Mouse (Mus musculus): ENCODE results near the gene Mrpl52. TPM values are rescaled to one million over a fixed set of nuclear protein-coding genes. Genes with fewer than 3 reads are reported as not detected.

Gene Mrpl52
- polyA plus RNA-seq, 1 experiment from 2014 or later, result 263 TPM

DNA sequence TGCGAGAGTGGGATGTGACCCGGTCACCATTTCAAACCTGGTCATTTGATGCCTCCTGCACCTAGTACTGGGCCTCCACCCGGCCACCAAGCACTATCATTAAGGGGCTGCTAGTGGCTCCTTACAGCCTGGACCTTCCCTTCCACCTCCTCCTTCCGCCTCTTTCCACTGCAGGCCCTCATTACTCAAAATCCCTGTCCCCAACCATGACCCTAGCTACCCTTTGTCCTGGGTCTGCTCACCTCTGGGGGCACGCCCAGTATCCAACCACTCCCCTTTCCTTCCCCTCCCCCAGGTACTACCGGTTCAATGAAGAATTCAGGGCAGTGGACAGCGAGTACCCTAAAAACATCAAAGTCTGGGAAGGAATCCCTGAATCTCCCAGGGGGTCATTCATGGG lies 12.9 kb downstream of the Mrpl52 start:
- Histone ChIP-seq H3K27me3 (no peaks in the 10 kb centered on the region), H3K4me3 (no peak overlapping the region), H3K4me2 (replicated peaks) (no peak overlapping the region), H3K36me3 (peaks cover 71% of the 10 kb centered on the region), H3K9me3 (no peaks in the 10 kb centered on the region), H3K27ac (no peak overlapping the region), H3K4me1 (peaks cover 23% of the 10 kb centered on the region), H3K9ac (no peak overlapping the region)
- no peak for ATAC-seq (ENCODE audit: insufficient number of reproducible peaks, insufficient read depth, low FRiP score, low TSS enrichment)
- WGBS, result 67% methylated on average over 7 of the region's 7 CpGs

DNA sequence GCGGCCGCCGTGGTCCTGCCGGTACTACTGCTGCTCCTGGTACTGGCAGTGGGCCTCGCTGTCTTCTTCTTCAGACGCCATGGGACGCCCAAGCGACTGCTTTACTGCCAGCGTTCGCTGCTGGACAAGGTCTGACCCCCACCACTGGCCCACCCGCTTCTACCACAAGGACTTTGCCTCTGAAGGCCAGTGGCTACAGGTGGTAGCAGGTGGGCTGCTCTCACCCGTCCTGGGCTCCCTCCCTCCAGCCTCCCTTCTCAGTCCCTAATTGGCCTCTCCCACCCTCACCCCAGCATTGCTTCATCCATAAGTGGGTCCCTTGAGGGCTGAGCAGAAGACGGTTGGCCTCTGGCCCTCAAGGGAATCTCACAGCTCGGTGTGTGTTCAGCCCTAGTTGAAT lies 13.8 kb downstream of the Mrpl52 start:
- peaks cover 20% of the 10 kb centered on the region for H3K4me1 ChIP-seq
- no peak overlapping the region for H3K9ac ChIP-seq
- ATAC-seq (ENCODE audit: insufficient number of reproducible peaks, insufficient read depth, low FRiP score, low TSS enrichment), result no peak
- H3K27ac ChIP-seq, result no peak overlapping the region
- no peaks in the 10 kb centered on the region for H3K9me3 ChIP-seq
- H3K27me3 ChIP-seq, result no peaks in the 10 kb centered on the region
- no peak overlapping the region for H3K4me2 ChIP-seq (replicated peaks)
- no peak overlapping the region for H3K4me3 ChIP-seq
- WGBS, result 90% methylated on average over 14 of the region's 14 CpGs
- H3K36me3 ChIP-seq, result peaks cover 63% of the 10 kb centered on the region

DNA sequence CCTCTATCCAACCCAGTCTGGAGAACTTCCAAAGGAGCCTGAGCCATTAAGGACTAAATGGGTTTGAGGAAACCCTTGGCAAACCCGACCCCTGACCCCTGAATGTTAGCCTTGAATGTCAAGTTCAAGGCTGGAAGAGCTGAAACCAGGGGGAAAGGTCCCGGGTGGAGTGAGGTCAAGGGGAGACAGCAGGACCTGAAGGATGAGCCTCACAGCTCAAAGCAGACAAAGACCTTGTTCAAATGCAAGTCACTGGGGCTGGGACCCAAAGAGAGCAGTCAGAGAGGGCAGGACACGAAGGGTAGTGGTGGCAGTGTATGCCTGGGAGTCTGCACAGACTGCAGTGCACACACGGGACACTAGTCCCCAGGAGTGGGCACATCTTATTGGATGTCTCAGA lies 14.7 kb downstream of the Mrpl52 start:
- H3K36me3 ChIP-seq, result peaks cover 55% of the 10 kb centered on the region
- H3K27ac ChIP-seq, result 0 out of 2 replicates have a peak overlapping the region, but pooled peaks have one; percentile 41
- H3K9ac ChIP-seq, result no peak overlapping the region
- WGBS, result 79% methylated on average over 4 of the region's 4 CpGs
- no peaks in the 10 kb centered on the region for H3K27me3 ChIP-seq
- no peak for ATAC-seq (ENCODE audit: insufficient number of reproducible peaks, insufficient read depth, low FRiP score, low TSS enrichment)
- H3K4me2 ChIP-seq (replicated peaks), result no peak overlapping the region
- no peaks in the 10 kb centered on the region for H3K9me3 ChIP-seq
- H3K4me3 ChIP-seq, result no peak overlapping the region
- H3K4me1 ChIP-seq, result peaks cover 20% of the 10 kb centered on the region

DNA sequence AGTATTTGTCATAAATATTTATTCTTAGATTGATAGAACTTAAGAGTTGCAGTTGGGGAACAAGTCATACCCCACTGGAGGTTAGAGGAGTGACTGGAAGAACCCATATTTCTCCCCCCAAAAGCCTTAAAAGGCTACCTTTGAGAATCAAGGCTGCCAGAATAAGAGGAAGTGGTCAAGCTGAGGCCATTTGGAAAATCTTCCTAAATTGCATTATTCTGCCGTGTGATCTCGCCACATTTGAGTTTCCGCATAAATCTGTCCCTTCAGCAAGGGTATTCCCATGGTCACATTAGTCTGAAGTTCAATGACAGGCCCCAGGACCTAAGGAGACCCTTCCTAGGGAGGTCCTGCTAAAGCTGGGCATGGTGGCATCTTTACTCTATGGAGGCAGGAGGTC lies 15.8 kb downstream of the Mrpl52 start:
- Histone ChIP-seq H3K9me3 (no peaks in the 10 kb centered on the region), H3K9ac (no peak overlapping the region), H3K36me3 (peaks cover 43% of the 10 kb centered on the region), H3K4me2 (replicated peaks) (0 out of 2 replicates have a peak overlapping the region, but pooled peaks have one; percentile 23), H3K4me3 (no peak overlapping the region), H3K27ac (peak overlapping the region; percentile 93), H3K4me1 (peaks cover 20% of the 10 kb centered on the region), H3K27me3 (no peaks in the 10 kb centered on the region)
- 74% methylated on average over 3 of the region's 3 CpGs for WGBS
- no peak for ATAC-seq (ENCODE audit: insufficient number of reproducible peaks, insufficient read depth, low FRiP score, low TSS enrichment)

DNA sequence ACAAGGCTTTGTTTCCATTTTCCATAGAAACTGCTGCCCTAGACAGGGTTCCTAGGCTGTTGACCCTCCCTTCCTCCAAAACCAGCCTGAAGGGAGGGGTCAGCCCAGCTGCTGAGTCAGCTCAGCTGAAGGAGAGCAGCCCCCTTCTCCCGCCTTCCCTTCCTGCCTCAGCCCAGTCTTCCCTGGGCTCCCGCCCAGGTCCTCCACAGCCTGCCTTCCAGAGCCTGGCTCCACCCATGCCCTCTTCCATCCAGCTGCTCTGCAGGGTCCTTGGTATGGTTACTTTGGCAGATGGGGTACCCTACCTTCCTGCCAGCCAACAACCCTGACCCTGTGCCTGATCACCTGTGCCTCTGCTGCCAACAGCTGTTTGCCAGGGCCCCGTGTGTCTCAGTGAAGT lies 16.5 kb downstream of the Mrpl52 start:
- Histone ChIP-seq H3K4me1 (peaks cover 20% of the 10 kb centered on the region), H3K9me3 (no peaks in the 10 kb centered on the region), H3K36me3 (peaks cover 37% of the 10 kb centered on the region), H3K27me3 (no peaks in the 10 kb centered on the region), H3K9ac (0 out of 2 replicates have a peak overlapping the region, but pooled peaks have one; percentile 19), H3K4me3 (0 out of 2 replicates have a peak overlapping the region, but pooled peaks have one; percentile 2), H3K27ac (peak overlapping the region; percentile 93), H3K4me2 (replicated peaks) (peak overlapping the region; percentile 23; the same call in 1 of the 2 replicates)
- WGBS, result 21% methylated on average over 3 of the region's 3 CpGs
- peak; percentile 80 for ATAC-seq (ENCODE audit: insufficient number of reproducible peaks, insufficient read depth, low FRiP score, low TSS enrichment)

DNA sequence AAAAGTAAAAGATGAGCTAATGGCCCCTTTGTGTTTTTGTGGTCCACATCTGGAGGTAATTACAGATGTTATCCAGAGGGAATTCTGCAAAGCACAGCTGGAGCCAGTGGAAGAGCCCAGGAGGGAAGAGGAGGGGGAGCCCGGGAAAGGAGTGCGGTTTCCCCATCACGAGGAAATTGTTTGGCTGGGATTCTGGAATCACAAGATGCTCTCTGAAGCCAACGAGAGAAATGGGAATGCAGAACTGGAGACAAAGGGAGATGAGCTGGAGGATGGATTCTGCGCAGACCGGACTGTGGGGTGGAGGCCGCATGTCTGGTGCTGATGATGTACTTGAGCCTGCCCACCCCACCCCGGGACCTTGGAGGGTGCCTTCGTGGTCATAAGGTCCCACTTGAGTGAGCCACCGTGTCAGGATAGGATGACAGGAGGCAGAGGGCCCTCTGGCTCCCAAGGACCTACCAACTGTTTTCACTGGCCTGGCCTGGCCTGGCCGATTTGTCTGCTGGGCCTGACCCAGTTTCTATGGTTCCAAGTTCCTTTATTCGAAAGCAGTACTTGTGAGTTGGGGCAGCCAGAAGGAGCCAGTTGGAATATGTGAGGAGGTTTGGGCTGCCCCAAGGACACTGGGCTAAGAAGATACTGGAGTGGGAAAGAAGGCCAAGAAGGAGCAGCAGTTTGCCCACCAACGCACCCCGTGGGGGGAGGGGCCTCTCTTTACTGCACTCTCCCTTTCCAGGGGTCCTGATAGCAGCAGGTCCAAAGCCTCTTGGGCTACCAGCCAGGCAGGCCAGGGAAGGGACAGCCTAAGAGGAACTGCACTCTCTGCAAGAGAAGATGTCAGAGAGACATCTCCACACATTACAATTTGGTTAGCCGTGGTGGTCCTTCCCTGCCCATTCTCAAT lies 17.3 kb downstream of the Mrpl52 start:
- Histone ChIP-seq H3K4me2 (replicated peaks) (peak overlapping the region; percentile 15; the same call in 1 of the 2 replicates), H3K27ac (peak overlapping the region; percentile 93), H3K9ac (no peak overlapping the region), H3K9me3 (no peaks in the 10 kb centered on the region), H3K4me1 (peaks cover 20% of the 10 kb centered on the region), H3K36me3 (peaks cover 30% of the 10 kb centered on the region), H3K4me3 (no peak overlapping the region), H3K27me3 (no peaks in the 10 kb centered on the region)
- 47% methylated on average over 15 of the region's 15 CpGs for WGBS
- no peak for ATAC-seq (ENCODE audit: insufficient number of reproducible peaks, insufficient read depth, low FRiP score, low TSS enrichment)

DNA sequence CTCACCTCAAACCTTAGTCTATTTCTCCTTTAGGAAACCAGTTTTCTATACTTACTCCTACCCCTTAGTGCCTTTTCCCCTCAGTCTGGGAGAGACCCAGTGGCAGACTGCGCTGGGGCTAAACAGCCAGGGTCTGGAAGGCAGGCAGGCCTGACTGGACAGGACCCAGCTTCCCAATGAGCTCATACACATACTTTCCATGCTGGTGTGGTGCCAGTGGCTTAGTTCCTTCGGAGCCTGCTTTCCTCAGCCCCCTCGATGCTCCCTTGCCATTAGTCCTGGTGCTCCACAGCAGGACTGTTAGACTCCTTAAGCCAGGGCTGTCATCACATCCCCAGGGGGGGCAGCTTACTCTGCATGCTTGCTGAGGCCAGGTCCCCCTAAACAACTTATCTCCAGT lies 18.8 kb downstream of the Mrpl52 start:
- no peaks in the 10 kb centered on the region for H3K9me3 ChIP-seq
- no peak overlapping the region for H3K9ac ChIP-seq
- no peaks in the 10 kb centered on the region for H3K27me3 ChIP-seq
- WGBS, result 50% methylated on average over 3 of the region's 3 CpGs
- peaks cover 15% of the 10 kb centered on the region for H3K36me3 ChIP-seq
- no peak overlapping the region for H3K4me3 ChIP-seq
- ATAC-seq (ENCODE audit: insufficient number of reproducible peaks, insufficient read depth, low FRiP score, low TSS enrichment), result no peak
- peaks cover 20% of the 10 kb centered on the region for H3K4me1 ChIP-seq
- H3K4me2 ChIP-seq (replicated peaks), result no peak overlapping the region
- no peak overlapping the region for H3K27ac ChIP-seq

DNA sequence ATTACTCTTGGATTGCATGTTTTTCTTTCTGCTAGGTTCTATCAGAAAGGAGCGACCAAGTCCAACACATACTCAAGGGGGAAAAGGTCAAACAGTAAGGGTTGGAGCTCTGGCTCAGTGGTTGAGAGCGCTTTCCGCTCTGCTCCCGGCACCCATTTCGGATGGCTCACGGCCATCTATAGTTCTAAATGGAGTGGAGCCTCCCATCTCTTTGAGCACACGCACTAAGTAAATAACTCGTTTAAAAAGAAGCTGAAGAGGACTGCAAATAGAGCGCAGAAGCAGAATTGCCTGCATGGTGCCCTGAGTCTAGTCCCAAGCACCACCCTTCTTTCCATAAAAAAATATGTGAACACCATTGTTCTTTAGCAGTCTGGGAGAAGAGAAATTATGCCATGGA lies 26.9 kb downstream of the Mrpl52 start:
- no peak for ATAC-seq (ENCODE audit: insufficient number of reproducible peaks, insufficient read depth, low FRiP score, low TSS enrichment)
- H3K27ac ChIP-seq, result no peak overlapping the region
- H3K4me1 ChIP-seq, result no peaks in the 10 kb centered on the region
- H3K4me2 ChIP-seq (replicated peaks), result no peak overlapping the region
- 90% methylated on average over 9 of the region's 9 CpGs for WGBS
- no peaks in the 10 kb centered on the region for H3K36me3 ChIP-seq
- H3K27me3 ChIP-seq, result no peaks in the 10 kb centered on the region
- no peaks in the 10 kb centered on the region for H3K9me3 ChIP-seq
- H3K9ac ChIP-seq, result no peak overlapping the region
- H3K4me3 ChIP-seq, result no peak overlapping the region

DNA sequence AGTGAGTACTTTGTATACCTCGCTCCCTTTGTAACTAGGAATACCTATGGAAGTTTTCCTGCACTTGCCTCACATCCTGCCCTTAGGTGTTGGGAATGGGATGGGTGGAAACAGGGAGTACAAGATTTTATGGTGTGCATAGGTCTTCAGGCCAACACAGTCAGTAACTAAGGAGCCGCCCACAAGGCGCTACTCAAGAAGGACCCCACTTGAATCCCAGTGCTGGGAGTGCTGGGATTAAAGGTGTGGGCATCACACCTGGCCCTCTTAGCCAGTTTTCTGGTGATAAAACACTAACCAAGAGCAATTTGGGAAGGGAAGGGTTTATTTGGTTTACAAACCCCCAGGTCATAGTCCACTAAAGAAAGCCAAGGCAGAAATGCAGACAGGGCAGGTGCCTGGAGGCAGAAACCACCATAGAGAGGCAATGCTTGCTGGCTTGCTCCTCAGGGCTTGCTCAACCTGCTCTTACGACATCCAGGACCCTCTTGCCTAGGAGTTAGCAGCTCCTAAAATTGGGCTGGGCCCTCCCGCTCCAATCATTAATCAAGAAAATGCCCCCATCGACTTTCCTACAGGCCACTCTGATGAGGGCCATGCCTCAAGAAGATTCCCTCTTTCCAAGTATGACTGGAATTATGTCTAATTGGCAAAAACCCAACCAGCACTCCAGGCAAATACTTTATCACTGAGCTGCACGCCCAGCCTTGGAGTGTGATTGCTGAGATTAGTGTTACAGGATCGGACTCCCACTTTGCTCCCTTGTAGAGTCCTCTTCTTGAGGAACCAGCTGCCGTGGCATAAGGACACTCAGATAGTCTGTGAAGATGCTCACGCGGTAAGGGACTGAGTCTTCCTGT lies 28.2 kb downstream of the Mrpl52 start:
- WGBS, result 80% methylated on average over 11 of the region's 11 CpGs
- no peak for ATAC-seq (ENCODE audit: insufficient number of reproducible peaks, insufficient read depth, low FRiP score, low TSS enrichment)
- Histone ChIP-seq H3K4me3 (no peak overlapping the region), H3K27me3 (no peaks in the 10 kb centered on the region), H3K9ac (no peak overlapping the region), H3K9me3 (no peaks in the 10 kb centered on the region), H3K27ac (no peak overlapping the region), H3K4me1 (no peaks in the 10 kb centered on the region), H3K4me2 (replicated peaks) (no peak overlapping the region), H3K36me3 (no peaks in the 10 kb centered on the region)

DNA sequence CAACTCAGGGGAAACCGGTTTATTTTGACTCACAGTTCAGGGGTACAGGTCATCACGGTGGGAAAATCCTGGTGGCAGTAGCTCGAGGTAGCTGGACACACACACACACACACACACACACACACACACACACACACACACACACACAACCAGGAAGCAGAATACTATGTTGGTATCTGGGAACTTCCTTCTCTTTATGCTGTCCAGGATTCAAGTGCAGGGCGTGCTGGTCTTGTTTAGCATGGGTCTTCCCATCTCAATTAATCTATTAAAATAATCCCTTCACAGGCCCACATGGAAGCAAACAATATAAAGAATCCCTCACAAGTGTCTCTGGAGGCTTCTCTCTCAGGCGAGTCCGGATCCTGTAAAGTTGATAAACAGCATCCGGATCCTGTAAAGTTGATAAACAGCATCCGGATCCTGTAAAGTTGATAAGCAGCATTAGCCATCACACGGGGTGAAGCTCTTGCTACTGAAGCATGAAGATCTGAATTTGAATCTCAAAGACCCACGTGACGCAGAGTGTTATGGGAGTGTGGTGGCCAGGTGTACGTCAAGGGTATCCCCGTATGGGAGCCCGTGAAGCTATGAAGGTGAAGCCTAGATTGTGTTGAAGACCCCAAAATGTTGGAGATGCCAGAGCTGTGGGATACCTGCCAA lies 31.3 kb downstream of the Mrpl52 start:
- no peak for ATAC-seq (ENCODE audit: insufficient number of reproducible peaks, insufficient read depth, low FRiP score, low TSS enrichment)
- Histone ChIP-seq H3K4me3 (no peak overlapping the region), H3K27ac (no peak overlapping the region), H3K9ac (no peak overlapping the region), H3K27me3 (no peaks in the 10 kb centered on the region), H3K36me3 (no peaks in the 10 kb centered on the region), H3K9me3 (no peaks in the 10 kb centered on the region), H3K4me2 (replicated peaks) (no peak overlapping the region), H3K4me1 (no peaks in the 10 kb centered on the region)
- 85% methylated on average over 14 of the region's 14 CpGs for WGBS

DNA sequence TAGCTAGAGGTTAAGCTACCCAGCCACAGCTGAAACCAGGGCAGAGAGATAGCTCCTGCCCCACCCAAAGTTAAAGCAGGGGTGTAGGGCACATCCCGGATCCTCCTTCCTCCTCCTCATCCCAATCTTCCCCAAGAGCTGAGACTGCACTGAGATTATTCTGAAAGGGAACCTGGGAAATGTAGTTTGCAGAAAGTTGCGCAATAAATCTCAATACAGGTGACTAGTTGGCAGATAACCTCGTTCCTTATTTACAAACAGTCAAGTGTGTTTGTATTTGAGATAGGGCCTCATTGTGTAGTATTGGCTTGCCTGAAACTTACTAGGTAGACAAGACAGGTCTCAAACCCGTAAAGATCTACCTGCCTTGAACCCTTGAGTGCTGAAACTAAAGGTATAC lies 35.4 kb downstream of the Mrpl52 start:
- no peak for ATAC-seq (ENCODE audit: insufficient number of reproducible peaks, insufficient read depth, low FRiP score, low TSS enrichment)
- Histone ChIP-seq H3K4me1 (peaks cover 4% of the 10 kb centered on the region; the same call in 1 of the 2 replicates), H3K4me3 (no peak overlapping the region), H3K9ac (no peak overlapping the region), H3K27ac (no peak overlapping the region), H3K27me3 (no peaks in the 10 kb centered on the region), H3K9me3 (no peaks in the 10 kb centered on the region), H3K4me2 (replicated peaks) (no peak overlapping the region), H3K36me3 (peaks cover 1% of the 10 kb centered on the region; the same call in 1 of the 2 replicates)
- WGBS, result 80% methylated on average over 4 of the region's 4 CpGs
